Mouse (Mus musculus) forebrain, embryonic 15.5 days (tissue): Measurements from ENCODE around the gene Dnajb8. TPM values are rescaled to one million over a fixed set of nuclear protein-coding genes. Genes with fewer than 3 reads are reported as not detected.

Experiments used
- ATAC-seq: fragments of 200-750 bp; cut with Nextera tagmentation; replicated peaks from 2 replicates; pipeline ENCODE4 v1.8.0; 2017; ENCODE audit warnings: mild to moderate bottlenecking, moderate TSS enrichment, moderate library complexity
- H3K27ac ChIP-seq: fragments of 300-500 bp; sonication (generic); replicated peaks from 2 replicates; pipeline ENCODE4 v1.5.1; 2015; ENCODE audit warnings: mild to moderate bottlenecking, inconsistent platforms
- H3K27me3 ChIP-seq: fragments of 300-500 bp; sonication (generic); 2 replicates; pipeline ENCODE4 v1.6.1; 2015; ENCODE audit warnings: inconsistent platforms
- H3K36me3 ChIP-seq: fragments of 300-500 bp; sonication (generic); 2 replicates; pipeline ENCODE4 v1.6.1; 2015; ENCODE audit warnings: mild to moderate bottlenecking, inconsistent platforms
- H3K4me1 ChIP-seq: fragments of 300-500 bp; sonication (generic); 2 replicates; pipeline ENCODE4 v1.6.1; 2015; ENCODE audit warnings: inconsistent platforms
- H3K4me2 ChIP-seq: fragments of 300-500 bp; sonication (generic); replicated peaks from 2 replicates; pipeline ENCODE4 v1.6.1; 2015; ENCODE audit warnings: mild to moderate bottlenecking, inconsistent platforms
- H3K4me3 ChIP-seq: fragments of 300-500 bp; sonication (generic); 2 replicates; pipeline ENCODE4 v1.5.1; 2015; ENCODE audit warnings: mild to moderate bottlenecking, inconsistent platforms
- H3K9ac ChIP-seq: fragments of 300-500 bp; sonication (generic); replicated peaks from 2 replicates; pipeline ENCODE4 v1.6.1; 2015; ENCODE audit warnings: mild to moderate bottlenecking, inconsistent platforms
- H3K9me3 ChIP-seq: fragments of 300-500 bp; sonication (generic); 2 replicates; pipeline ENCODE4 v1.6.1; 2016; ENCODE audit warnings: inconsistent platforms
- WGBS: fragments of 180-500 bp; shearing (Covaris S2); methylation state at CpG from one replicate; pipeline ENCODE4 v1.1.7; 2015; ENCODE audit warnings: mixed read lengths; 5-methylcytosine and 5-hydroxymethylcytosine counted together
- polyA plus RNA-seq: library from polyadenylated mRNA; unstranded; fragments of >200 nt; fragmentation: Nextera tagmentation; extraction: Ambion mirVana; gene quantifications from 2 replicates; pipeline ENCODE4 v1.2.1, GENCODE M21; 2015

Gene Dnajb8
- polyA plus RNA-seq, 1 experiment from 2014 or later: not detected

GRCm38 (mm10) chr6:88201926-88202700 lies 20.0 kb upstream of the Dnajb8 start:
- no peak overlapping the region for H3K27ac ChIP-seq
- H3K4me1 ChIP-seq: peaks cover 24% of the 10 kb centered on the region
- peaks cover 92% of the 10 kb centered on the region for H3K27me3 ChIP-seq
- no peak for ATAC-seq
- H3K36me3 ChIP-seq: no peaks in the 10 kb centered on the region
- whole genome bisulfite sequencing: 7% methylated on average over 15 of the region's 15 CpGs
- no peak overlapping the region for H3K4me3 ChIP-seq
- H3K9ac ChIP-seq: no peak overlapping the region
- no peak overlapping the region for H3K4me2 ChIP-seq
- H3K9me3 ChIP-seq: no peaks in the 10 kb centered on the region

- Histone ChIP-seq H3K9me3 (no peaks in the 10 kb centered on the region), H3K4me1 (peaks cover 17% of the 10 kb centered on the region), H3K27ac (no peak overlapping the region), H3K36me3 (no peaks in the 10 kb centered on the region), H3K27me3 (peaks cover 90% of the 10 kb centered on the region), H3K4me2 (no peak overlapping the region), H3K4me3 (no peak overlapping the region), H3K9ac (no peak overlapping the region)
- no peak; the same call in 1 of the 2 replicates for ATAC-seq
- WGBS: 2% methylated on average over 24 of the region's 24 CpGs
Observed at GRCm38 (mm10) chr6:88202921-88203690, 19.0 kb upstream of the Dnajb8 start.

- H3K27me3 ChIP-seq: peaks cover 88% of the 10 kb centered on the region
- H3K4me1 ChIP-seq: peaks cover 9% of the 10 kb centered on the region
- H3K9me3 ChIP-seq: no peaks in the 10 kb centered on the region
- H3K27ac ChIP-seq: no peak overlapping the region
- H3K36me3 ChIP-seq: no peaks in the 10 kb centered on the region
- ATAC-seq: no peak
- WGBS: 7% methylated on average over 10 of the region's 10 CpGs
- H3K9ac ChIP-seq: no peak overlapping the region
- H3K4me3 ChIP-seq: no peak overlapping the region
- no peak overlapping the region for H3K4me2 ChIP-seq
Observed at GRCm38 (mm10) chr6:88203791-88204405, 18.2 kb upstream of the Dnajb8 start.

DNA sequence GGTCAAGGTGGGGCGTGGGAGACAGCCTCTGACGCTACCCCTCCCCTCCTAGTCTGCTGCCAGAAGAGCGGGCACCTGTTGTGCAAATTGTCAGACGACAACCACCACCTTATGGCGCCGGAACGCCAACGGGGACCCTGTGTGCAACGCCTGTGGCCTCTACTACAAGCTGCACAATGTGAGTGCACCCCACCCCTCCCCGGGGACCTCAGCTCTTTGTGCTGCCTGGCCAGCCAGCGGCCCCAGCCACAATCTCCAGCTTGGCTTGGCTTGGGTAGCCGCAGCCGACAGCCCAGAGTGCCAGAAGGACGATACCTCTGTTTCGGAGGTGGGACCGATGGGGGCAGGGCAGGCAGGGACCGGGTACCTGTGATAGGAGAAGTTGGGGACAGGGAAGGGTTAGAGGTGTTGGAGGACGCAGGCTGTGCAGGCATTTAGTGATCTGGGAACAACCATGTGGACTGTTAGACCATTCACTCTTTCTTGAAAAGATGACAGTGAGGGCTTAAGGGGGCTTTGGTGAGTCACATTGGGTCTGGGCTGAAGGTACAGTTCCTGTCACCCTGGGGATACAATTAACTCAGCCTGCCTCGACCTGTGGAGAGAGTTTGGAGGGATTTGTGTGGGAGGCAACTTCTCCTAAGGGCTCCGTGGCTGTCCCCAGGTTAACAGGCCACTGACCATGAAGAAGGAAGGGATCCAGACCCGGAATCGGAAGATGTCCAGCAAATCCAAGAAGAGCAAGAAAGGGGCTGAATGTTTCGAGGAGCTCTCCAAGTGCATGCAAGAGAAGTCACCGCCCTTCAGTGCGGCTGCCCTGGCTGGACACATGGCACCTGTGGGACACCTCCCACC lies 17.3 kb upstream of the Dnajb8 start:
- Histone ChIP-seq H3K9me3 (no peaks in the 10 kb centered on the region), H3K27me3 (peaks cover 83% of the 10 kb centered on the region), H3K4me2 (no peak overlapping the region), H3K27ac (no peak overlapping the region), H3K4me1 (0 out of 2 replicates have a peak, but pooled peaks cover under 1% of the 10 kb centered on the region), H3K36me3 (no peaks in the 10 kb centered on the region), H3K4me3 (no peak overlapping the region), H3K9ac (no peak overlapping the region)
- ATAC-seq: no peak
- 5% methylated on average over 25 of the region's 25 CpGs for WGBS

GRCm38 (mm10) chr6:88205386-88205700 lies 16.7 kb upstream of the Dnajb8 start:
- Histone ChIP-seq H3K4me3 (no peak overlapping the region), H3K27ac (no peak overlapping the region), H3K36me3 (no peaks in the 10 kb centered on the region), H3K9ac (no peak overlapping the region), H3K27me3 (peaks cover 81% of the 10 kb centered on the region), H3K9me3 (no peaks in the 10 kb centered on the region), H3K4me2 (no peak overlapping the region), H3K4me1 (no peaks in the 10 kb centered on the region)
- WGBS: 13% methylated on average over 7 of the region's 7 CpGs
- ATAC-seq: no peak

DNA sequence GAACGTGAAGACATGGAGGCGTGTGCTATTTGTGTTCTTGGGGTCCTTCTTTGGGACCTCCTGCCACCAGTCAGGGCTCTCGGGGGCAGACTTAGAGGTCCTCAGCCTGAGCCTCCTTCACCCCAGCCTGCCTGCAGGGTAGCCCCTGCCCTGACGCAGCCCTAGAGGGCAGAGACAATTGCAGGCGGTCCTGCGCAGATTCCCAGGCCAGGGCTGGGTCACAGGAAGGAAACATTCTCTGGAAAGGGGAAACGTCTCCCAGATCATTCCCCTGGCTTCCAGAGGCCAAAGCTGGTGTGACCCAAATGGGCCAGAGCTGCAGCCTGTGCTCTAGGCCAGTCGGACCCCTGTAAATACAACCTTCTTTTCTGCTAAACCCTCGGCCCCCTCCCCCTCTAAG lies 16.1 kb upstream of the Dnajb8 start:
- H3K4me3 ChIP-seq: no peak overlapping the region
- WGBS: 10% methylated on average over 9 of the region's 9 CpGs
- no peak overlapping the region for H3K9ac ChIP-seq
- peaks cover 75% of the 10 kb centered on the region for H3K27me3 ChIP-seq
- no peaks in the 10 kb centered on the region for H3K4me1 ChIP-seq
- no peaks in the 10 kb centered on the region for H3K9me3 ChIP-seq
- H3K27ac ChIP-seq: no peak overlapping the region
- no peak for ATAC-seq
- H3K4me2 ChIP-seq: no peak overlapping the region
- H3K36me3 ChIP-seq: no peaks in the 10 kb centered on the region

GRCm38 (mm10) chr6:88206566-88206965 lies 15.5 kb upstream of the Dnajb8 start:
- Histone ChIP-seq H3K27ac (no peak overlapping the region), H3K4me1 (no peaks in the 10 kb centered on the region), H3K27me3 (peaks cover 68% of the 10 kb centered on the region), H3K9me3 (no peaks in the 10 kb centered on the region), H3K4me3 (no peak overlapping the region), H3K4me2 (no peak overlapping the region), H3K36me3 (no peaks in the 10 kb centered on the region), H3K9ac (no peak overlapping the region)
- no peak for ATAC-seq
- 44% methylated on average over 7 of the region's 7 CpGs for WGBS

DNA sequence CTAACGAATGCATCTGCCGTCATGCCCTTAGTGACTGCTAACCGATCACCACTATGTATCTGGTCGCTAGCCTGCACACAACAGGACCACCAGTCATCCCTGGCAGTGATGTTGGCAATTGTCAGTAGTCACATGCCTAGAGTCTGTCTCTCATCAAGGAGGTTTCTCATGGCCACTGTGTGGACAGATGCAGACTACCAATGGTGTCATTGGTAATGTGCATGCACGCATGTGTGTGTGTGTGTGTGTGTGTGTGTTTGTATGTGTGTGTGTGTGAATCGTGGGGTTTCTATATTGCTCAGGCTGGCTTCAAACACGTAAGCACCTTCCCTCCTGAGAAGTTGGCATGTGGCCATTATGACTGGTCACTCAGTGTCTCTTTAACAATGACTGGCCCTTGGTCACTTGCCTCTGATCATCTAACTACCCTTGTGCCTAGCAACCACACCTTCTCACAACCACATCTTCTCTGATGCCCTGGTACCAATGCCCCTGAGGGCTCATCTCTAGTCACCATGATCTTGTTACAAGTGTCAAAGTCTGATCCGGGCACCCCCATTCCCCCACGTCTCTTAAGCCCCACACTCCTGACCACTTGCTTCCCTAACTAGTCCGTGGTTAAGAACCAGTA lies 14.6 kb upstream of the Dnajb8 start:
- no peak overlapping the region for H3K4me3 ChIP-seq
- no peak overlapping the region for H3K4me2 ChIP-seq
- no peaks in the 10 kb centered on the region for H3K36me3 ChIP-seq
- no peaks in the 10 kb centered on the region for H3K4me1 ChIP-seq
- ATAC-seq: no peak
- H3K9me3 ChIP-seq: no peaks in the 10 kb centered on the region
- no peak overlapping the region for H3K27ac ChIP-seq
- 85% methylated on average over 10 of the region's 10 CpGs for WGBS
- peaks cover 59% of the 10 kb centered on the region for H3K27me3 ChIP-seq
- no peak overlapping the region for H3K9ac ChIP-seq

DNA sequence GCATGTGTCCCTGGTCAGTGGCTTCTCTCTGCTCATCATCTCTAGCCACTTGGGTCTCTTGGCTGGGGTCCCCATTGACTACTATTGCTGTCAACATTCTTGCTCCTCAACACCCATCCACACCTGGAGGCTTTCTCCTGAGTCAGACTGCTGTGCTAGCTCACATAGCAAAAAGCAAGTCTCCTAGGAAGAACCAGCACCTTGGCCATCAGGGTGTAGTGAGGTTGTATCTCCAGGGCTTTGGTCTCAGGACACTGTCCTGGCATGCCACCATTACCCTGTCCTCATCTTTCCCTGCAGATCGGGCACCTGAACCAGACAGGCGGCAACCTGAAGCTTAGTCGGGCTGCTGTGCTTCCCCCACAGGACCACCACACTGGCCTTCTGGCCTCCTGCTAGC lies 13.7 kb upstream of the Dnajb8 start:
- Histone ChIP-seq H3K9ac (no peak overlapping the region), H3K4me1 (no peaks in the 10 kb centered on the region), H3K4me3 (no peak overlapping the region), H3K4me2 (no peak overlapping the region), H3K27me3 (peaks cover 58% of the 10 kb centered on the region), H3K27ac (no peak overlapping the region), H3K36me3 (no peaks in the 10 kb centered on the region), H3K9me3 (no peaks in the 10 kb centered on the region)
- ATAC-seq: no peak
- 92% methylated on average over 3 of the region's 3 CpGs for WGBS

GRCm38 (mm10) chr6:88209453-88209852 lies 12.6 kb upstream of the Dnajb8 start:
- H3K4me2 ChIP-seq: no peak overlapping the region
- no peak overlapping the region for H3K27ac ChIP-seq
- H3K27me3 ChIP-seq: peaks cover 47% of the 10 kb centered on the region
- no peak overlapping the region for H3K9ac ChIP-seq
- H3K4me3 ChIP-seq: no peak overlapping the region
- H3K36me3 ChIP-seq: no peaks in the 10 kb centered on the region
- no peak for ATAC-seq
- H3K9me3 ChIP-seq: no peaks in the 10 kb centered on the region
- 80% methylated on average over 5 of the region's 5 CpGs for WGBS
- H3K4me1 ChIP-seq: no peaks in the 10 kb centered on the region

GRCm38 (mm10) chr6:88210182-88210581 lies 11.9 kb upstream of the Dnajb8 start:
- no peaks in the 10 kb centered on the region for H3K9me3 ChIP-seq
- ATAC-seq: no peak
- peaks cover 39% of the 10 kb centered on the region for H3K27me3 ChIP-seq
- no peaks in the 10 kb centered on the region for H3K36me3 ChIP-seq
- no peaks in the 10 kb centered on the region for H3K4me1 ChIP-seq
- no peak overlapping the region for H3K4me3 ChIP-seq
- H3K27ac ChIP-seq: no peak overlapping the region
- 60% methylated on average over 3 of the region's 3 CpGs for WGBS
- H3K4me2 ChIP-seq: no peak overlapping the region
- no peak overlapping the region for H3K9ac ChIP-seq
